Mouse (Mus musculus) cerebellum, adult (tissue): ENCODE measurements around the gene Mip.
A peak's percentile ranks its signal among the peaks of the same experiment; 100 is the strongest.
"Not testable (repeated sequence)": the region's sequence is repeated elsewhere in the genome, so short reads cannot be mapped to it uniquely, and the experiment has no call there.

Source experiments
- ATAC-seq: cut with Nextera tagmentation; 2 replicates; pipeline ENCODE4 v1.9.2; 2017; ENCODE audit warnings: mild to moderate bottlenecking, moderate library complexity, mixed read lengths; ENCODE audit not compliant: insufficient number of reproducible peaks, low FRiP score, low TSS enrichment

The Mip gene

DNA sequence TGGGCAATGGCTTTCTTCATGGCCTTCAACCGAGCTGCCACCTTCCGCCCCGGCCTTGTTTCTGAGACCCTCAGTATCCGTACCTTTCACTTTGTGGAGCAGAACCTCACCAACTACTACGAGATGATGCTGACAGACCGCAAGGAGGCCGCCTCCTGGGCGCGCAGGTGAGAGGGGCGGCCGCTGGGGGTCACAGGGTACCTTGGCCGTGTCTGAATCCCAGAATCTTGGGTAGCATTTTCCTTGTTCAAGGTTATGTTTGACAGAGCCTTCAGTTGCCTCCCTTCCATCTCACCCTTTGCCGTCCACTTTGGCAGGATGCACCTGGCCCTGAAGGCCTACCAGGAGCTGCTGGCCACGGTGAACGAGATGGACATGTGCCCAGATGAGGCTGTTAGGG lies 18.5 kb downstream of the Mip start:
- ATAC-seq: no peak

DNA sequence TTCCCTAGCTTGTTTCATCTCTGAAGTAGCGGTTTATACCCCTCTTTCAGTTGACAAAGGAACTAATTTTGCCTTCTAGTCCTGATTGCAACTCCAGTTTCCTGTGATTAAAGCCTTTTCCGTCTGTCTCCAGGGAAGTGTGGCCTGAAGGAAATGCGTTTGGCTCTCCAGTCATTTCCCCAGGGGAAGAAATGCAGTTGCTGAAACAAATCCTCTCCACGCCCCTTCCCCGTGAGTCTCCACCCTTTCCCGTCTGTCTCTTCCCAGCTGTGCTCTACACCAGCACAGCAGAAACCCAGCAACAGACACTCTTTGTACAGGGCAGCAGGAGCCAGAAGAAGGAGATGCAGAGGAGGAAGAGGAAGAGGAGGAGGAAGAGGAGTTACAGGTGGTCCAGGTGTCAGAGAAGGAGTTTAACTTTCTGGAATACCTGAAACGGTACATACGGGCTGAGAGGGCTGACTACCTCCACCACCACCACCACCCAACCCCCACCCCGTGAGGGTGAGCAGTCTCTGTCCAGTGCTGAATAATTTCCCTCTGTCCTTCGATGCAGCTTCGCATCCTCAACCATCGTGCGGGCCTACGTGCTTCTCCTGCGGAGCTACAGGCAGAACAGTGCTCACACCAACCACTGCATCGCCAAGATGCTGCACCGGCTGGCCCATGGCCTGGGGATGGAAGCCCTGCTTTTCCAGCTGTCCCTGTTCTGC lies 21.5 kb downstream of the Mip start:
- no peak for ATAC-seq

DNA sequence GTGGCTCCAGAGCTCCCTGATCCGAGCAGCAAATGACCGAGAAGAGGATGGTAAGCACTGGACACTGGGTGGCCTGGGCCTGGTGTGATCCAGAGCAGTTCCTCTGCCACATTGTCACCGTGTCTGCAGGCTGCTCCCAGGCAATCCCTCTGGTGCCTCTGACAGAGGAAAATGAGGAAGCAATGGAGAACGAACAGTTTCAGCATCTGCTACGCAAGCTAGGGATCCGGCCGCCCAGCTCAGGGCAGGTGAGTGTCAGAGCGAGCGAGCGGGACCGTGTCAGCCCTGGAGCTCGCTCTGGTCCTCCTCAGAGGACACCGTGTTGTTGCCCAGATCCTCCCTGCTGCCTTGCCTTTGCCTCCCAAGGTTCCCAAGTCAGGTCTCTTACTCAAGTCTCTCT lies 24.9 kb downstream of the Mip start:
- ATAC-seq: no peak

DNA sequence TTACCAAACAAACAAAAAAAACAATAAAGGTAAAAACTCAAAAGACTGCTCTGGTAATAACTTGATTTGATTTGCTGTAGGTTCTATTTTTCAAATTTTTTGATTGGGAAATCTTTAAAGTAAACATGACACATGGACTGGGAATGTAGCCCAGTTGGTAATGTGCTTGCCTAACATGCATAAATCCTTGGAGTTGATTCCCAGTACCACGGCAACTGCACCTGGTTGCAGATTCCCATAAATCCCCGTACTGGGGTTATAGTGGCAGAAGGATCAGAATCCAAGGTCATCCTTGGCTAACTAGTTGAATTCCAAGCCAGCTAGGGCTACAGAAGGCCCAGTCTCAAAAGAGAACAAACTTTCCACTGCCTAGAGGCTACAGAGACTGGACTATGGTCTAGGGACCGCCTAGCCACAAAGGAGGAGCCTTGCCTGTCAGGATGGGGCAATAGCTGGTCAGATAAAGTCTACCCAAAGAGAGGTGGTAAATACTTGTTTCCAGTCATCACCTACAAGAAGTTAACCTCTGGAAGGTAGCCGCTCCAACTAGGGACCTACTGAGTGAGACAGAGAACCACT lies 28.1 kb downstream of the Mip start, which contains the start of gene Apon:
Gene Apon (plus strand): TSS at position 420 of the 579 bp plus-strand sequence.
- ATAC-seq: no peak

DNA sequence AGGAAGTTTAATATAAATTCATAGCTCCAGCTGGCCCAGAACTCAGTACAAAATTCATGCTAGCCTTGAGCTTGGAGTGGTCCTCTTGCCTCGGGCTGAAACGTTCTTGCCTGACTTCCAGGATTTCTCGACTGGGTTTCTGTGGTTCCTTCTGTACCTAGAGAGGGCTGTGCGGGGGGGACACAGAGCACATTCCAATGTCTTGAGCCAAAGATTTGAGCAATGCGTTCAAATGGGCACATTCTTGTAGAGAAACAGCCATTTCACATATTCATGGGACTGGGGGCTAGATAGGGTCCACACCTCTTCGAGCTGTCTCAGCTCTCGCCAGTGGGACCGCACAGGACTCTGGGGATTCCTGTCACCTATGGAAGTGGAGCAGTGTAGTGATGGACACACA lies 30.3 kb downstream of the Mip start:
- ATAC-seq: no peak

DNA sequence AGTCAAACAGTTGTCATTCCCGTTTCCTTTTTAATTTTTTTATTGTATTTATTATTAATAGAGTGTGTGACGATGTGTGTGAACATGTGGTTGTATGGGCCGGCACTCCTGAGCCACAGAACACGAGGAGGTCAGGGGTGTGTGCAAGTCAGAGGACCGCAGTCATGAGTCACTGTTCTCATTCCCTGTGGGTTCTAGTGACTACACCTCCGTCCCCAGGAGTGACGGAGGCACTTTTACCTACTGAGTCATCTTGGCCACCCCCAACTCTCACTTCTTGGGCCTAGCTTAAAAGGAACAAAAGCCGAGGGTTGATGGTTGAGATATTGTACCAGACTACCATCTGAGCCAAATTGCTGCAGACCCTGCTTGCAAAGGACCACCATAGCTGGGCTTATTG lies 30.7 kb downstream of the Mip start:
- ATAC-seq: no peak

DNA sequence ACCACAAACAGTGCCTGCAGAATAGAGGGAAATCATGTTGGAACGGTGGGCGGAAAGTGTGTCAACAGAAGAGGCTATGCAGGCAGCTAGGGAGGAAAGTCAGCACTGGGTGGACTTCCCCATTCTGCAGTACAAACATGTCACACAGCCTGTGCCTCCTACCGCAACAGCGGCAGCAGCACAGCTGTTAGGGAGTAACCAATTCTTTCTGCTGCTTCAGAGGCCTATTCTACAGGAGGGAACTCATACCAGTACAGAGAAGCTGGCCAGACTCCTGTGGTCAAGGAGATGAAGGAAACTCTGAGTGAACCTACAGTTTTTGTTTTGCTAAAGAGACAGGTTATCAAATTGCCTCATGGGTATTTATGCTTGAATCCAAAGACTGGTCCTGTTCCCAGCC lies 33.3 kb downstream of the Mip start:
- no peak for ATAC-seq

DNA sequence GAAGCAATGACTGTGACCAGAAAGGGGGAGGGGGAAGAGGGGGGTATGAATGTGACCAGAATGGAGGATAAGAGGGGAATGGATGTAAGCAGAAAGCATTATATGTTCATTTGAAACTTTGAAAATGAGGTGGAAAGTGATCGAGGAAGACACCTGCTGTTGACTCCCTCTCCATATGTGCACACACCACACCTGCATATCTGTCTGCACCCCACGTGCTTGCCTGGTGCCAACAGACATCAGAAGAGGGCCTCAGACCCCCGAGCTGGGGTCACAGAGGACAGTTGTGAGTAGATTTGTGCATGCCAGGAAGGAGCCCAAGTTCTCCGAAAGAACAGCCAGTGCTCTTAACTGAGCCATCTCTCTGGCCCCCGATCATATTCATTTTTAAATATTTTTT lies 34.3 kb downstream of the Mip start:
- ATAC-seq: no peak

DNA sequence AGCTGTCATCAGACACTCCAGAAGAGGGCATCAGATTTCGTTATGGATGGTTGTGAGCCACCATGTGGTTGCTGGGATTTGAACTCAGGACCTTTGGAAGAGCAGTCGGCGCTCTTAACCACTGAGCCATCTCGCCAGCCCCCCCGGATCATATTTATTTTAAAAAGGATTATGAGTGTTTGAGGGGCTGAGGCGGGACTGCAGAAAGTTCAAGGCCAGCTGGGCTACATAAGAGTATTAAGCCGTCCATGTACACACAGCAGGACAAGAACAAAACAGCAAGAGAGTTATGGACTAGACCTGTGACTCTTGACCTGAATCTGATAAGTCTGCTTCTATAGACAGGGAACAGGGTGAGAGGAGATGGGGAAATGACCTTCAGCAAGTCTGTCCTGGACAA lies 34.7 kb downstream of the Mip start:
- not testable (repeated sequence) for ATAC-seq

DNA sequence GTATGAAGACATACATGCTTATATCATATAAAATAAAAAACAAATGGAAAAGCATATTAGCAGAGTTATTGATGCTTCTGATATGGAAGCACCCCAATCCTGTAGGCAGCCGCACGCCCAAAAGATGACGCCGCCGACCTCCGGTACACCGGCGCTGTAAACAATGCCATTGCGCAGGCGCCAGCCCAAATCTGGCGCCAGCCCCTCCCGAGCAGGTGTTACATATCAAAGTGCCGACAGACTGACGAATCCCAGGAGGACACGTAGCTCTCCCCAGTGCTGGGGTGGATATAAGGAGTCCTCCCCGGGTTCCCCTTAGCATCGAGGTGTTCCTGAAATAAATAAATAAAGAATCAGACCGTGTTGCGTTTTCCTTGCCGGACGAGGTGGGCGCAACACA lies 36.7 kb downstream of the Mip start:
- no peak for ATAC-seq

DNA sequence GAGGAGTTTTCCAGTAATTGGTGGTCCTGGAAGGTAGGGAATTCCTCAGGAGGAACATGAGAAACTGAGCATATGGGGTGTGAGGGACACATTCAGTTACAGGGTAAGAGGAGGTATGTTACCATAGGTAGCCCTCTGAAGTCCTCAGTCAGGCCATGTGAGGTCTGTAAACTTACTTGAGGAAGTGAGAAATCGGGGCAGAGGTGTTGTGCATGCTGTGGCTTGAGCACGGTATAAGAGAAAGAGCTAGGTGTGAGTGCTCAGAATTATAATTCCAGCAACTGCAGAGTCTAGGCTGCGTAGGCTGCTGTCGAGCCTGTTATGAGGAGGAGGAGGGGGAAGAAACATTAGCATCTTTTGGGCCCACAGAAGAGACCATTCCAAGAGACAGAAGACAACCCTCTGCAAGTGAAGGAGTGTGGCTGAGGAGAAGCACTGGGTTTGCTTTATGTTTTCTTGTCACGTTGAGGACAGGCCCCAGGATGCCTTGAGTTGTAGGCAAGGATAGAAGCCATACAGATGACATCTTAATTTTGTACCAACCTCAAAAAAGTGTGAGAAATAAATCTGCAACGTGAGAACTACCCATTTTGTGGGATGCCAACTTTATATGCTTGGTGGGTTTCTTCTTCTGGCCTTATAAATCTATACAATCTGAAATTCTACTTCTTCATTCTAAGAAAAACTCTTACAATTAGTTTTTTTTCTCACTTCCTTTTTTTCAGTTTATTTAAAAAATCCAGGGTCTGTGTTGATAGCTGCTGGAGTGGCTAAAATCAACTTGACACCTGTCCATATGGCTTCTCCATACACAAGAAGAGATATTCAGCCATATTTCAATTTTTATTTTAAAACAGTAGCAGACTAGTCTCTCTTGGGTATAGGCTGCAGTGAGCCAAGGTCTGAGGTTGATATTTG lies 38.0 kb downstream of the Mip start:
- ATAC-seq: no peak

DNA sequence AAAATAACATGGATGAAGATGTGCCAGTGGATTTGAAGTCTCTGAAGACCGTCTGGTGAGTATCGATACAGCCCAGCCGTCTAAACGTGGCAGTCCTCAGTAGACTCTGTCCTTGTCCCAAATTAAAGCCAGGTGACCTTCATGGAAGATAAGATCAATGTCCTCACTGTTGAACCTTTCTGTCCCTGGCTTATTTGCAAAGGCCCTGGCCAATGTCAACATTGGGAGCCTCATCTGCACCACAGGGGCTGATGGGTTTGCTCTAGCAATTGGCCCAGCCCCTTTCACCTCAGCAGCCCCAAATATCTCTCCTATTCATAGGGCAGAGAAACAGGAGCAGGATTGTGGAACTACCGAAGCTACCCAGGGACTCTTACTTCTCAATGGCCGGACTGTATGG lies 42.7 kb downstream of the Mip start, which contains the start of gene Apof:
Gene Apof (plus strand): TSS at position 301 of the 400 bp plus-strand sequence.
- ATAC-seq: no peak

DNA sequence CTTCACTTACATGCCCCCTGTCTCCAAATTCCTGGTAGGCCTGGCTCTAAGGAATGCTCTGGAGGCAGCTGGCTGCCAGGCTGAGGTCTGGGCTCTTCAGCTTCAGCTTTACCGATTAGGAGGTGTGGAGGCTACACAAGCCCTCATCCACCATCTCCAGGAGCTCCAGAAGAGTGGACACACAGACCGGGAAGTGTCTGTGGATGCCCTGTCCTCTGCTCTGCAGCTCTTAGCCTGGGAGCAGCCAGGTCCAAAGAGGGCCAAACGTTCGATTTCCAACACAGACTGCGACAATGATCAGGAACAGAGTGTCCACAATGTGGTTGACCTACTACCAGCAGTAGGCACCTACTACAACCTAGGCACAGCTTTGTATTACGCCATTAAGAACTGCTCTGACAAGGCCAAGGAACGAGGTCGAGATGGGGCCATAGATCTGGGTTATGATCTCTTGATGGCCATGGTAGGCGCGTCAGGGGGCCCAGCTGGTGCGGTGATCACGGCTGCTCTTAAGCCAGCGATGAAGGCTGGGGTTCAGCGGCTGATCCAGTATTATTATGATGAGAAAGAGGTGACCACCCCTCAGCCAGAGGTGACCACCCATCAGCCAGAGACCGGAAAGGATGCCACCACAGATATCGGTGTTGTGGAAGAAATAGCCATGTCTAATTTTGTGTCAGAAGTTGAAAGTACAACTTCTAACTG lies 43.7 kb downstream of the Mip start:
- ATAC-seq: no peak

DNA sequence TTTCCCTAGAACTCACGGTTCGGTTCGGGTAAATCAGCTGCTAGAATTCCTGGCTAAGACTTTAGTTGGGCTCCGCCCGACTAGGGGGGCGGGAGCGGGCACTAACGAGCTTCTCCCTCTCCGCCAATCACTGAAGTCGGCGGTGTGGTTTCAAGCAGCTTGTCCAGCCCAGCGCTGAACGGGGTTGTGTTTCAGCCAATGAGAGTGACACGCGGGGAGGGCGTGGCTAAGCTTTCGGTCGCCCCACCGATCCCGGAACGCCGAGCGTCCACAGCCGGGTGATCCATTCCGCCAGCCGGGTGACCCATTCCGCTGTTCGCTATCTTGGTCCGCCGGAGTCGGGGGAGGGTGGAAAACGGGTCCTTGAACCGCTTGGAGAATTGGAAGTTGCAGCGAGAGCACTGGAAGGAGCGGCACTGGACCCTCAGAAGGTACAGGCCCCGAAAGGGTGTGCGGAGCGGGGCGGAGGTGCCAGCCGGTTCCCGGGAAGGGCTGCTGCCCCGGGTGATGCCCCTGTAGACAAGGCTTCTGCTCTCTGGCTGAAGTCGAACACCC lies 44.7 kb downstream of the Mip start, which contains the start of gene Stat2:
Gene Stat2 (plus strand): TSS at position 273 of the 555 bp plus-strand sequence.
- ATAC-seq: peak; percentile 98

DNA sequence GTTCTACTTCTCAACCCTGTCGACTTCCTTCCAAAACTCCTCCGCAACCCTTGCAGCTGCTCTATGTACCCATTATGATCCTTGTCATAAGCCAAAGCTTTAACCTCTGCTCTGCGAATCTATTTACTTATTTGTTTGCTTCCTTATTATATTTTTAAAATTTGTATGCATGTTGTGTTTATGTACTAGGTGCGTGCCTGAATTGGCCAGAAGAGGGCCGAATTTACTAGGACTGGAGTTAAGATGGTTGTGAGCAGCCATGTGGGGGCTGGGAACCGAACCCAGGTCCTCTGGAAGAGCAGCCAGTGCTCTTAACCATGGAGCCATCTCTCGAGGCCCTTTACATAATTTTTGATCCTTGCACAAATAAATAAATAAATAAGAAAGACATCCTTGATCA lies 45.2 kb downstream of the Mip start:
- ATAC-seq: no peak

DNA sequence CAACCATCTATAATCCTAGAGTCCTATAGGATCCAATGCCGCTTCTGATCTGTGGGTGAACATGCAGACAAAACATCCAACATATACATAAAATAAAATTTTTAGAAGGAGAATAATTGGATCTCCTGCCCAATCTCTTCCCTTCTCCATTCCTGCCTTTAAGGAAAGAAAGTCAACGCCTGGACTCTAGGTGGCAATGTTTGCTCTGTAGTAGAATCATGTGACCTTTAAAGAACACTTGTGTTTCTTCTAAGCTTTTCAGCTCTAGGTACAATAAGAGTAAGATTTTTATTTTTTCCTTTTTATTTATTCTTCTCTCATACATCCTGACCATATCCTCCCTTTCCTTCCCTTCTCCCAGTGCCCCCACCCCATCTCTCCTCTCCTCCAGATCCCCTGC lies 46.2 kb downstream of the Mip start:
- no peak for ATAC-seq

DNA sequence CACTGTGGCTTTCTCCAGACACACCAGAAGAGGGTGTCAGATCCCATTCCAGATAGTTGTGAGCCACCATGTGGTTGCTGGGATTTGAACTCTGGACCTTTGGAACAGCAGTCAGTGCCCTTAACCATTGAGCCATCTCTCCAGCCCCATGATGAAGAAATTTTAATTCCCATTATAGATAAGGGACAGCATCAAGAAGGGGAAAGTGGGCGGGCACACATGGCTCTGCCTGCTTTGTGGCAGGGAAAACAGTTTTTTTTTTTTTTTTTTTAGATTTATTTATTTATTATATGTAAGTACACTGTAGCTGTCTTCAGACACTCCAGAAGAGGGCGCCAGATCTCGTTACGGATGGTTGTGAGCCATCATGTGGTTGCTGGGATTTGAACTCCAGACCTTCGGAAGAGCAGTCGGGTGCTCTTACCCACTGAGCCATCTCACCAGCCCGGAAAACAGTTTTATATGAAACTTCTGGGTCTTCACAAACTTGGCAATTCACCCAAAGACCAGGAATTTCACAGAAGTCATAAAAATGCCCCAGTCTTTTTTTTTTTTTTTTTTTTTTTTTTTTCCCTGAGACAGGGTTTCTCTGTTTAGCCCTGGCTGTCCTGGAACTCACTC lies 47.3 kb downstream of the Mip start:
- not testable (repeated sequence) for ATAC-seq

DNA sequence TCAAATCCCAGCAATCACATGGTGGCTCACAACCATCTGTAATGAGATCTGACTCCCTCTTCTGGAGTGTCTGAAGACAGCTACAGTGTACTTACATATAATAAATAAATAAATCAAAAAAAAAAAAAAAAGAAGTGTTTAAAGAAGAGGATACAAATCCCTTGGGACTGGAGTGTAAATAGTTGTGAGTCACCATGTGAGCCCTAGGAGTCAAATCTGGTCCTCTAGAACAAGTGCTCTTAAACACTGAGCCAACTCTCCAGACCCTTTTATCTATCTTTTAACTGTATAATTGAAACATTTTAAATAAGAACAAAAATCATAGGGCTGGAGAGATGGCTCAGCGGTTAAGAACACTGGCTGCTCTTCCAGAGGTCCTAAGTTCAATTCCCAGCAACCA lies 49.7 kb downstream of the Mip start:
- not testable (repeated sequence) for ATAC-seq

DNA sequence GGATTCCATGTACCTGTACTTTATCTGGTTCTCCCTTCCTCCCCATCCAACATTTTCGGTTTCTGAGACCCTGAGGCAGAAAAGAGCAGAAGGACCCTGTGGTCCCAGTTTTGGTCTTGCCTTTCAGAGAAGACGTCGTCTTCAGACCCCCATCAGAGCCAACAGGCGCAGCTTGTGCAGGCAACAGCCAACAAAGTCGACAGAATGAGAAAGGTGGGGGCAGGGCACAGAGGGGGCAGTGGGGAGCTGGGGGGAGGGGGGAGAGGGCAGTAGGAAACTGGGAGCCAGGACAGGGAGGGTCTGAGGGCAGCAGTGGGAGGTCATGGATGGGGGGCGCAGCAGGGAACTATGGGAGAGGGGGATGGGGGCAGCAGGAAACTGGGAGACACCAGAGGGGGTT lies 52.5 kb downstream of the Mip start:
- no peak for ATAC-seq

DNA sequence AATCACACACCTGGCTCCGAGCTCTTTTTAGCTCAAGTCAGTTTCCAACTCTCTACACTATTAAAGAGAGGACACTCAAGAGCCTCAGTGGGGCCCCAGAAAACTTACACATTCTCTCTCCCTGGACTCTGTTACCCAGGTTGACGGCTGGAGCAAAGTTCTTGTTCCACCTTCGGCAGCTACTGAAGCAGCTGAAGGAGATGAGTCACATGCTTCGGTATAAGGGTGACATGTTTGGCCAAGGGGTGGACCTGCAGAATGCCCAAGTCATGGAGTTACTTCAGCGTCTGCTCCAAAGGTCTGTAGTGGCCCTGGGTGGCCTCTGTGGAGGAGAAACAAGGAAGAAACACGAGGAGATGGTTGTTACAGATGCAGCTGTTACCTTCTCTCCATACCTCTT lies 55.3 kb downstream of the Mip start:
- no peak for ATAC-seq
